8 mouse cellular contexts compared by ENCODE assay signal in the genomic region with DNA sequence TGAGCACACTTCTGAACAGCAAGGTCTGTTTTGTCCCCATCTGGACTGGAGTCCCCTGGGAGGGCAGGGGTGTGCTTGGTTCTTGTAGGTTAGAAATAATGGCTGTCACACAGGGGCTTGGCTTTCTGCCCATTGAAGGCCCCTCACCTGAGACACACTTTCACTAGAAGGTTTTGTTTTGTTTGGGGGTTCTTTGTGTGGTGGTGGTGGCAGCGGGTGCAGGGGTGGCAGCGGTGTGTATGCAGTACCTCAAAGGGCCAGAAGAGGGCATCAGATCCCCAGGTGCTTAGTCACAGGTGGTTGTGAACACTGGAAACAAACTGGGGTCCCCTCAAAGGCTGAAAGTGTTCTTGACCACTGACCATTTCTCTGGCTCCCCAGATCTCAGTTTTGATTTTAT. TPM values are rescaled to one million over a fixed set of nuclear protein-coding genes. Genes with fewer than 3 reads are reported as not detected.
A peak's percentile ranks its signal among the peaks of the same experiment; 100 is the strongest.
DNase-seq lines count a peak whose midpoint lies in the region; ATAC-seq lines count a peak whose summit lies in the region.

No protein-coding gene starts in this region.

- peak; percentile 31 for DNase-seq in heart, adult 8-10 months (ENCODE audit: low spot score)
- no peak for DNase-seq in heart, postnatal 25 days (ENCODE audit: low spot score)
- DNase-seq in spleen, adult 12 weeks (ENCODE audit: low spot score) = peak; percentile 56
- DNase-seq in spleen, postnatal 36 days (ENCODE audit: low spot score in 2 of 2) = no peak
- peak; percentile 40 for DNase-seq in thymus, postnatal 0 days (ENCODE audit: low spot score)
- DNase-seq in left cerebral cortex, postnatal 25 days (ENCODE audit: low spot score in 2 of 2) = no peak
- no peak for DNase-seq in right cerebral cortex, postnatal 25 days

- peak; percentile 75 for ATAC-seq in granulocyte monocyte progenitor cell, adult 5-6 weeks (replicated peaks; ENCODE audit: poor library complexity, severe bottlenecking)

- intact Hi-C loops in heart, postnatal 25 days (cut with DNase I) = loop anchor here (5.0 kb wide), 1 partner anchor 164 kb away; no protein-coding TSS in a partner anchor
- intact Hi-C loops in left cerebral cortex, postnatal 25 days (cut with DNase I) = loop anchor here (5.0 kb wide), 1 partner anchor 164 kb away; no protein-coding TSS in a partner anchor

RNA-seq across cellular contexts. Expression of gene Rgl3, which starts 11.3 kb away (rescaled TPM):
- total RNA-seq in heart, adult 8-10 months (2022) = 1 to 10 TPM; 4.1 to 5.9 (median 4.3) TPM
- 1 to 10 TPM; 2.0 to 3.2 TPM for total RNA-seq in heart, postnatal 25 days (2021)
- not detected in 2 replicates for total RNA-seq in granulocyte monocyte progenitor cell, adult 5-6 weeks (2014; fragmentation: Nextera tagmentation)
- not detected in 2 replicates for total RNA-seq in granulocyte monocyte progenitor cell, adult 5-6 weeks (2017)
- 2.8 and 3.8 TPM in 2 replicates for polyA plus RNA-seq in thymus, postnatal 0 days (2015; fragmentation: Nextera tagmentation; extraction: Ambion mirVana)
- total RNA-seq in left cerebral cortex, postnatal 25 days (2021) = 1 to 10 TPM; 1.8 to 2.0 TPM

RNA-seq across cellular contexts. Expression of gene Epor, which starts 14.7 kb away (rescaled TPM):
- 1 to 10 TPM; 1.6 to 2.9 (median 2.3) TPM for total RNA-seq in heart, adult 8-10 months (2022)
- 1 to 10 TPM in 1 of 2 experiments, under 1 TPM in 1; 0.83 to 1.6 TPM for total RNA-seq in heart, postnatal 25 days (2021)
- 0.21 and 0.41 TPM in 2 replicates for total RNA-seq in granulocyte monocyte progenitor cell, adult 5-6 weeks (2014; fragmentation: Nextera tagmentation)
- 0.77 TPM in 1 of 2 replicates, not detected in the other for total RNA-seq in granulocyte monocyte progenitor cell, adult 5-6 weeks (2017)
- polyA plus RNA-seq in thymus, postnatal 0 days (2015; fragmentation: Nextera tagmentation; extraction: Ambion mirVana) = 2.5 and 3.1 TPM in 2 replicates
- total RNA-seq in left cerebral cortex, postnatal 25 days (2021) = 1 to 10 TPM; 7.9 to 8.9 TPM

RNA-seq across cellular contexts. Expression of gene Swsap1, which starts 22.4 kb away (rescaled TPM):
- 1 to 10 TPM; 8.5 to 8.9 (median 8.7) TPM for total RNA-seq in heart, adult 8-10 months (2022)
- 1 to 10 TPM; 5.8 to 7.4 TPM for total RNA-seq in heart, postnatal 25 days (2021)
- 7.8 and 9.9 TPM in 2 replicates for total RNA-seq in granulocyte monocyte progenitor cell, adult 5-6 weeks (2014; fragmentation: Nextera tagmentation)
- 7.6 and 8.2 TPM in 2 replicates for total RNA-seq in granulocyte monocyte progenitor cell, adult 5-6 weeks (2017)
- 5.3 and 5.9 TPM in 2 replicates for polyA plus RNA-seq in thymus, postnatal 0 days (2015; fragmentation: Nextera tagmentation; extraction: Ambion mirVana)
- 10 to 100 TPM; 14.3 to 15.6 TPM for total RNA-seq in left cerebral cortex, postnatal 25 days (2021)

RNA-seq across cellular contexts. Expression of gene Ccdc151, which starts 24.5 kb away (rescaled TPM):
- total RNA-seq in heart, adult 8-10 months (2022) = not detected
- total RNA-seq in heart, postnatal 25 days (2021) = not detected
- total RNA-seq in granulocyte monocyte progenitor cell, adult 5-6 weeks (2014; fragmentation: Nextera tagmentation) = not detected in 2 replicates
- not detected in 2 replicates for total RNA-seq in granulocyte monocyte progenitor cell, adult 5-6 weeks (2017)
- polyA plus RNA-seq in thymus, postnatal 0 days (2015; fragmentation: Nextera tagmentation; extraction: Ambion mirVana) = 0.44 and 0.52 TPM in 2 replicates
- total RNA-seq in left cerebral cortex, postnatal 25 days (2021) = 1 to 10 TPM; 8.2 to 9.1 TPM

RNA-seq across cellular contexts. Expression of gene Prkcsh, which starts 24.6 kb away (rescaled TPM):
- total RNA-seq in heart, adult 8-10 months (2022) = 10 to 100 TPM; 61.9 to 67.3 (median 65.5) TPM
- total RNA-seq in heart, postnatal 25 days (2021) = 10 to 100 TPM; 63.0 to 71.8 TPM
- 61.4 and 68.4 TPM in 2 replicates for total RNA-seq in granulocyte monocyte progenitor cell, adult 5-6 weeks (2014; fragmentation: Nextera tagmentation)
- total RNA-seq in granulocyte monocyte progenitor cell, adult 5-6 weeks (2017) = 127 and 144 TPM in 2 replicates
- 68.5 and 72.8 TPM in 2 replicates for polyA plus RNA-seq in thymus, postnatal 0 days (2015; fragmentation: Nextera tagmentation; extraction: Ambion mirVana)
- total RNA-seq in left cerebral cortex, postnatal 25 days (2021) = 10 to 100 TPM; 97.0 to 98.1 TPM

Comparison
In these comparisons a context has a peak if more than half of its experiments do, and no peak if none do; other contexts are left out.
1. DNase-seq: peak in heart, adult 8-10 months (single experiment), spleen, adult 12 weeks (single experiment) and thymus, postnatal 0 days (single experiment); none in heart, postnatal 25 days (single experiment), spleen, postnatal 36 days (0 of 2), left cerebral cortex, postnatal 25 days (0 of 2) and right cerebral cortex, postnatal 25 days (single experiment).